Mouse (Mus musculus) retina, embryonic 14.5 days (tissue): ENCODE data around the gene Slit3.

Source experiments
- DNase-seq: peaks from one replicate; pipeline ENCODE4 v3.0.0-alpha.2; 2015; ENCODE audit warnings: low spot score

The Slit3 gene

DNA sequence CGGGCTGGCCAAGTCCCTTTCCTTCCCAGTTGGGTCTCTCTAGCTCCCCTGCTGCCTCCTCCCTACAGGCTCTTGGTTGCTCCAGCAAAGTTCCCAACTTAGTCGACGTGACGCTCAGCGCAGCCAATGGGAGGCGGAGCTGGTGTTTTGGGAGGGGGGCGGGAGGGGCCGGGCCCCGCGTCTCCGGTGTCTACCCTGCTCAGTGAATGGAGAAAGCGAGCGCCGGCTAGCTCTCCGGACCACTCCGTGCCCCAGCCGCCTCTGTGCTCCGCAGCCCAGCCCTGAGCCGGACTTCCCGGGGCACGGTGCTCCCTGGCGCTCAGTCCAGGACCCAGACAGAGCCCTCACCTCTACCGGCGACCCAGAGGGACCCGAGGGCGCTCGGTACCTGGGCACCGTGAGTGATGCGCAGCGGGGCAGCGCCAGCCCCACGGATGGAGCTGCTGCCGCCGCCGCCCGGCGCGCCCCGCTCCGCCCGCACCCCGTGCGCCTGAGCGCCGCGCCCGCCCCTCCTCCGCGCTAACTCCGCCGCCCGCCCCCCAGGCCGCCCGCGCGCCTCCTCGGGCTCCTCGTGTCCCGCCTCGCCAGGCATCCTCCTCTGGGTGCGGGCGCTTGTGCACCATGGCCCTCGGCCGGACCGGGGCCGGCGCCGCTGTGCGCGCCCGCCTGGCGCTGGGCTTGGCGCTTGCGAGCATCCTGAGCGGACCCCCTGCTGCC, at the start of gene Slit3:
Gene Slit3 (plus strand): TSS at position 331 of the 717 bp plus-strand sequence.
- peak; percentile 47 for DNase-seq

DNA sequence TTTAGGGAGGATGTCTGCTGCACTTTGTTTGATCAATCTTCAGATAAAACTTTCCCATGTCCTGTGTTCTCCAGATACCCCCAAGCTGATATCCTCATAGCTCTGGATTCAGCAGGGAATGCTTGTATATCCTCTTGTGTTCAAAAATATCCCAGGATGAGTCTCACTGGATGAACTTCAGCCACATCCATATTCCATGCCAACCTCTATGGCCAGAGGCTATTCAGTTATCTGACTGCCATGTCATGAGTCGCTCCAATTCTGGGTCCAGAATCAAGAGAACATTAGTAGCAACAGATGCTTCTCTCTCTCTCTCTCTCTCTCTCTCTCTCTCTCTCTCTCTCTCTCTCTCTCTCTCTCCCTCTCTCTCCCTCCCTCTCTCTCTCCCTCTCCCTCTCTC, 49.6 kb upstream of the Slit3 start:
- DNase-seq = no peak

DNA sequence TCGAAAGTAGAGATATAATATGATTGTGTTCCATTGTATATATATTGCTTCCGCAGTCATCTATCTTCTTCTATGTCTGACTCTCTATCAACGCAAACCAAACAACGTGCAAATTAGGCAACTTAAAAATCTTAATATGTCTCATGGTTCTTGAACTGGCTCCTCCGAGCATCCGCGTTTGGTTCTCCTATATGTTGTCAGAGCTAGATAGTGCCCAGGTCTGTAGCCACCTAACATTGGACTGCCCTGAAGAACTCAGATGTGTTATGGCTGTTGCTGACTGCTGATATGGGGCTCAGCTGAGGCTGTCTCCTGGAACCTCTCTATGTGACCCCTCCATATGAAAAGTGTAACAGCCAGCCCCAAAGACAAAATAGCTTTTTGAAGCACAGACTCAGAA, 45.6 kb upstream of the Slit3 start:
- no peak for DNase-seq

DNA sequence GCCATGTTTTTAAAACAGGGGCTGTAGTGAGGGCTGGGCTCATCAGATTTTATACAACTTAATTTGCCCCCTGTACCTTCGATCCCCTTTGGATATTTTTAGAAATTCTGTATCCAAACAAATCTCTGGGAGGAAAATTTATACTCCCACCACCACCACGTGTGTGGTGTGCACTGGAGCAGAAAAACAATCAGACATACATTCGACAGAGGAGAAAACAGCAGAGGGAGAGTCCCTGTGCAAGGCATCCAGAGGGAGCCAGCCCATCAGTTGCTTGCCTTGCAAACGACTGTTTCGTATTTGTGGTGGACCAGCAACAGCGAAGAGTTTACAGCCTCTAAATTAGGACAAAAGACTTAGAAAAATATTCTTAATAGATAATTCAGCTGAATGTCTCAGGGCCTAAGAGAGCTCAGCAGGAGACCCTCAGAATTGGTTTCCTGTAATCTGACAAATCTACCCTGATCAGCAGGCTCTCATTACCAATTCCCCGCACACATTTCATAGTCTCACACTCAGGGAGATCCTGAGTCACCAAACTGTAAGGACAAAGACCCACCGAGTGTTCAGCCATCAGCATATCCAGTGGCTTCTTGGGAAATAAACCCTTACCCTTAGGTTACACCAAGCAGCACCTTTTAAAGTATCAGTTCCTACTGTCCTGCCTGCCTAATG, 40.4 kb upstream of the Slit3 start:
- peak; percentile 32 for DNase-seq

DNA sequence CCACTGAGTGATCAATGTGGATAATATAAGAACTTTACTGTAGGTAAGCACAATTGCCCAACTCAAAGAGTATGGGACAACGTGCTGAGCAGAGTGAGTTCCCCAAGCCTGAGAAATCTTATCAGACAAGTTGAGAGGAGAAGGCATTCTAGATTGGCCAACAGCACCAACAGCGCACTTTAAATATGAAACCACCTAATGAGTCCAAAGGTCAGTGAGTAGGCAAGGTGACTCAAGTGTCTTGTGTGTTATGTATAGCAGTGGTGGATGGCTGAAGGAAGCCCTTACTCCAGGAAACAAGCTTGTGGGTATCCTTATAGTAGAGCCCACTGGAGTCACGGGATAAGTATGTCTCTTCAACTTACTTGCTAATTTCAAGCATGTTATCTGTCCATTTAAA, 38.7 kb upstream of the Slit3 start:
- DNase-seq = no peak

DNA sequence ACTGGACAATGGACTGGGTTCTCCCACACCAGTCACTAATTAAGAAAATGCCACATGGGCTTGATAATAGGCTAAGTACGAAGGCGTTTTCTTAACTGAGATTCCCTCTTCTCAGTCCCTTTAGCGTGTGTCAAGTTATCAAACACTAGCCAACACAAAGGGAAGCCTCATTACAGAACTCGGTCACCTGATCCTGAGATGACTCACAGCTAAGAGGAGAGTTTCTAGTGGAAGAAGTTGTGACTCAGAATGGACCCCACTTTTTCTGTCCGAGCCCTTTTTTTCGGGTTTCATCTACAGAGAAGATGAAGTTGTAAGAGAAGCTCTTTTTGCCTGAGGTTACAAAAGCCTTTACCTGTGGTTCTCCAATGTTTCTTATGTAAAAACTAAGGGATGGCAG, 38.0 kb upstream of the Slit3 start:
- no peak for DNase-seq

DNA sequence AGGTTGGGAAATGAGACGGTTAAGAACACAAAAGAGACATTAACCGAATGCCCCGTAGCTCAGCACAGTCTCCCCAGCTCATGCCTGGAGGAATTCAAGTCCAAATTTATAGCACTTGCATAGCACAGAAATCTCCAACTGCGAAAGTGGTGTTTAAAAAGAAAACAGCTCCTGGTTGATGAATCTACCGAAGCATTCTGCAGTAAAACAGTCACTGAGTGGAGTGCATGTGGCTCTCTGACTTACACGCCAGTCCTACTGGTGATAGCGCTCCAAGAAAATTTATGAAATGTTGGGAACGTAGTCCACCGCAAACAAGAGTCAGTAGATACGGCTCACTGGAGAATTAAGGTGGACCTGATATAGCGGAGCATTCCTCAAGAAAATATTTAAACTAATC, 35.7 kb upstream of the Slit3 start:
- DNase-seq = no peak

DNA sequence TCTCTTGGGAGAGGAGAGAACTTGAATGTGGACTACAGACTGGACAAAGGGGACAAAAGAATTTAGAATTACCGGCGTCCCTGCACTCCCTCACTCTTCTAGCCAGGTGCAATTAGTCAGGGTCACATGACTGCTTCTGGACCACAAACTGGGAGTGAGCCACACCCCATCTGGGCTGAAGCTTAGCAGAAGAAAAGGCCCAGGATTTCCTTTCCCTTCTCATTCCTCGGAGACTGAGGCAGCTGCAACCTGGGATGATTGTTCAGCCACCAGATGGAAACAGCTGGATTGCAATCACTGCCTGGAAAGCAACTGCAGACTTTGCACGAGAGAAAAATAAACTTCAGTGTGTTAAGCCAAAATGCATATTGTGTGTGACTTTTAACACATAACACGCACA, 35.0 kb upstream of the Slit3 start:
- no peak for DNase-seq

DNA sequence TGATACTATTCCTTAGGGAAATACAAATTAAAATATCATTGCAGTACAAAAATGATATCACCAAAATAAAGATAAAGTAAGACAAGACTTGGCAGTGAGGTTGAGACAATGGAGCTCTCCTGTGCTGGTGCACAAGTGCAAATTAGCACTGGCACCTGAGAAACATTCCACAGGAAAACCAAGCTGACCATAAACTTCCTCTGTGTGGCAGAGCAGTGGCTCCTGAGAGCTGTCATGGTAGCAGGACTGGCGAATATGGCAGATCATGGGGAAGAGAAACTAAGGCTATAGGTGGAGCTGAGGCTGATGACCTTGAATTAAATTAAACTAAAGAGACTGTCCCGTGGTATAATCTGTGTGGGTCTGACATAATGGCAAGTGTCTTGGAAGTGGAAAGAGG, 33.6 kb upstream of the Slit3 start:
- DNase-seq = no peak

DNA sequence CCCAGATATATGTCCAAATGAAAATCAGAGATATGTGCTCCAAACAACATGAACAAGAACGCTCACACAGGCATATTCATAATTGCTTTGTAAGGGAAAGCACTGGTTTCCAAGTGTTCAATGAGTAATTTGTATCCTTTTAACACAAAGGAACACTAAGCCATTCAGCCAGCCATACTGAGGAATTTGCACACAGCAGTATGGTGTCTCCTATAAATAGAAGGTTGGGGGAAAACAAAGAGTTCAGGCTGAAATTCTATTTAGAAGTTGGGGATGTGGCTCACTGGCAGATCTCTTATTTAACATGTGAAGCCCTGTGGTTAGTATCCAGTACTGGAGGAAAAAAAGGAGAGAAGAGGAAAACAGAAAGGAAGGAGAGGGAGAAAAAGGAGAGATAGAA, 32.9 kb upstream of the Slit3 start:
- no peak for DNase-seq

DNA sequence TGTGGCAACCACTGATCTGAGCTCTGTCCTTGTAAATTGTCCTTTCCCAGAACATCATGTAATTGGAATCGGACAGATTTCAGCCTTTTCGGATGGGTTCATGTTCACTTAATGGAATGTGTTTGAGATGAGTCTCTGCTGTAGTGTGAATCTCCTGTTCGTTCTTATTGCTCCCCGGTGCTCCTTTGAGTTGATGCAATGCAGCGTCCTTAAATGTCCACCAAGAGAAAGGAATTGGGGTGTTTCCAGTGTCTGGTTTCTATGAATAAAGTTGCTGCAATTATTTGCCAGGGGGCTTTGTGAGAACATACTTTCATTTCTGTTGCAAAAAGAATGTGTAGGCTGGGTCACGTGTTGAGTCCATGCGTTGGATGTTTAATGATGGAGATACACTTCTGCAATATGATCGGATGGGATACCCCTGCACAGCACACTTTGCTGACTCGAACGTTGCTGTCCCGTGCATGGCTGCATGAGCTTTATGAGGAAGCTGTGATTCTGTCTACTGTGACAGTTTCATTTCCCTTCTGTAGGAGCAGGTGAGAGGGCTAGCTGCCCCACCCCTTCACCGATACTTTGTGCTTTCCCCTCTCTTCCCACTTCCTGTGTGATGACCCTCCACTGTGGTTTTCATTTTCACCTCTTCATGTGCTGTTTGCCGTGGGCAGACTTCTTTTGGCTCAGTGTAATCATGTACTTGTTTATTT, 30.2 kb upstream of the Slit3 start:
- DNase-seq = no peak

DNA sequence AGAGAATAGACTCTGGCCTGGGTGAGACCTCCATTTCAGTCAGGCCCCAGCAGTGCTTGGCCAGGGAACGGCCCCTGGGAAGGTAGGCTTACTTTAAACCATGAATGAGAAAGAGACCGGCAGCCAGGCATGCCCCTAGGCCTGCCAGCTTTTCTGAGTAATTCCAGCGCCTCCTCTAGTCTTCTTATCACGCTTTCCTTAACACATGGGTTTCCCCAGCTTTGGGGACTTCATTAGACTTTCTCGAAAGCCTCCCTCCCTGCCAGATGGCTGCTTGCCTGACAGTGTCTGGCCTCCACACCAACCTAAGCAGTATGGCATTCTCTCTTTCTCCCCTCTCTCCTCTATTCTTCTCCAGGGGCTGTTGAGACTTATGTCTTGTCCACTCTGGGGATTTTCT, 24.5 kb upstream of the Slit3 start:
- no peak for DNase-seq

DNA sequence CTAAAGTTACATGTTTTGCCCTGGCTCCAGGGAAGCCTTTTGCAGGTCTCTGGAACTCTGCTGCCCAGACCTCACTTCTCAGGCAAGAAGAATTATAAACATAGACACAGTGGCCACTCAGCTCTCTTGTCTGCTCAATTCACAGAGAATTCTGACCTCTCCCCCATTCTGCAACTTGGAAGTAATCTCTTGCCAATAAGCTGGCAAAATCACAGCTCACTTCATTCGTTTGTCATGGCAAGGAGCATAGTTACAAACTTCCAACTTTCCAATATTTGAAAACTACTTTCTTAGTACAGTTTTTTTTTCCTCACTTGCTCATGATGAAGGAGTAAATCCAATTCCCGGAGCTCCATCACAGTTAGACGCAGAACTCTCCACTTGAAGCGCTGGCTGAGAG, 11.2 kb upstream of the Slit3 start:
- DNase-seq = no peak

DNA sequence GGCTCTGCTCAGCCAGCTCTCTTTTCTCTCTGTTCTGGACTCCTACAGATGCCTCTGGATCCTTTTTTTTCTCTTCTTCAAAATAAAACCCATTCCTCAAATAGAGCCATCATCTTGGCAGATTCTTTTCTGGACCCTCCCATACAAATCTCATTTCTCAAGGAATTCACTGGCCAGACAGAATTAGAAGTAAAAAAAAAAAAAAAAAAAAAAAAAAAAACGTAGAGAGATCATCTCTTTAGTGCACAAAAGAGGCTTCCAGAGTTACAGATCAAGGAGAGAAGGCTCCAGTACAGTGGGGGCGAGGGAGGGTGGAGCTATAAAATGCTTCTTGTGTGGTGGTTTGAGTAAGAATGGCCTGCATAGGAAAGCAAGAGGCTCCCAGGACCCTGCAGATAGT, 10.2 kb upstream of the Slit3 start:
- DNase-seq = no peak

DNA sequence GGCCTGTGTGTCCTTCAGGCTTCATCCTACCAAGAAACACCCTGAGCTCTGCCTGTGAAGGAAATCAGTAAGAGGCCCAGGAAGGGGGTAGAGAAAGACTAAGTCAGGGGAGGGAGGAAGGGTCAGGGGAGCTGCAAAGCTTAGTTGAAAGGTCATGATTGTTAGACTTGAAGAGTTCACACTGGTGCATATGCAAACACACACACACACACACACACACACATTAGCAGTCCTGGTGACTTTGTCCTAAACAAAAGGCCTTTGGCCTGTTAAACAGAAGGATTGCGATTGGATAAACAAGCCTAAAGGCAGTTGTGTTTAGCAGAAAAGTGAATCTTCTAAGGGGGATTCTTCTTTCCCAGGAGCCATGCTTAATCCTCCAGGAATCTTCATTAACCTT, 7.7 kb upstream of the Slit3 start:
- no peak for DNase-seq

DNA sequence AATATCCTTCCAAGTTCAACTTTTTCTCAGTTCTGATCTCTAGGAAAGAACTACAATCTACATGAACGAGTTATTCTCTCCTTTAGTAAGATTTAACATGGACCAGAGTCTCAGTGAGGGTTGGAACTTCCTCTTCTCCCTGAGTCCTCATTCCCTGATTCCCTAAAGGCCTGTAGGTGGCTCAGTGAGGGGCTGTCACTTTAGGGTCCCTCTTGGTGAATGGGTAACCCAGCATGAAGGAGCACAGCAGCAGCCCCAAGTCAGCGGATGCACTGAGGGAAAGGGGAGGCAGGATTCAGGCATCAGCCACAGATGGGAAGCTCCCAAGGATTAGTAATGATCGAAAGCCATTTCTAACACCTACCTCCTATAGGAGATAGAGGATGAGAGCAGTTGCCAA, 4.6 kb upstream of the Slit3 start:
- DNase-seq = no peak

DNA sequence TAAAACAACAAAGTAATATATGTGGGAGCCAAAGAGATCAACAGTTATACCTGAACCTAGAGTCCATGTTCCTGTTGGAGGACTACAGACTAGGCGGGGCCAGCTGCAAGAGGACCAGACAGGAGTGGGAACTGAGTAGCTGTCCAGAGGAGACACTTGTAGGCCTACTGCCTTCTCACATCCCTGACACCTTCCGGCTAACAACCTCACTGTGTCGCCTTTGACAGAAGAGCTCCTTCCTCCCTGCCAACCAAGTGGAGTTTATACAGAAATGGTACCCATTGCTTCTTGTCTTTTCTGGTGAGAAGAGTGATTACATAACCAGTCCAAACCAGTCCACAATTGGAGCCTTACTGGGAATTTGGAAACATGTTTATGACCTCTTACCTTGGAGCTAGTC, 3.2 kb upstream of the Slit3 start:
- DNase-seq = no peak

DNA sequence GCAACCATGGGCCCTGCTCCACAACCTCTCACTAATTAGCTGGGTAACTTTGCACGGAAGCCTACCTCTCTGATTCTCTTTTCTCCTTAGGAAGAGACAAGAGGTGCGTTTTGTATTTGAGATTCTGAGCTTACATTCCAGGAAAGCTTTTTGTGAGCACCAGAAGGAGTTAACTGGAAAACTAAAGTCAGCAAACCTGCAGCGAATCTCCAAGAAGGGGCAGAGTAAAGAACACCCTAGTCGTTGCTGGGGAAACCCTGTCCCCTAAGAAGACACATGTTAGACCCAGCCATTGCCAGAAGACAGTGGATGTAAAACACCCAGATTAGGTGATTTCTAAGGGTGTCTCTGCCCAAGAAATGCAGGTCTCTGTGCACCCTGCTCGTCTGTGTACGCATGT, 2.3 kb upstream of the Slit3 start:
- no peak for DNase-seq

DNA sequence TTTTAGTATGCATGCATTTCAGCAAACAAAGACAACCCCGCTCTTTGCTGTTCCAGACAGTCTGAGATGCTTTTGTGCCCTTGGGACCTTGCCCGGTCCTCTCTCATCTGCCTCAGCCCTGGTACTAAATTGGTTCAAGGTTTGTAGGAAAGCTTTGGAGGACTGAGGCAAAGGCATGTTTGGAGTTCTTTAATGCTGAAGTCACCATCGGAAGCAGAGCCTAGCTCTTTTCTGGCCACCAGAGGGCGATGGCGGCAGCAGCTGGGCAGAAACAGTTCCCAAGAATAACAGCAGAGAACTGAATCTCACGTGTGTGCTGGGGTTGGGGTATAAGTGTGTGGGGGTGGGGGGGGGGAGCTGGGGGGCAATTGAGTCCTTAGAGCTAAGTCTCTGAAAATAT, 1.7 kb upstream of the Slit3 start:
- DNase-seq = peak; percentile 80

DNA sequence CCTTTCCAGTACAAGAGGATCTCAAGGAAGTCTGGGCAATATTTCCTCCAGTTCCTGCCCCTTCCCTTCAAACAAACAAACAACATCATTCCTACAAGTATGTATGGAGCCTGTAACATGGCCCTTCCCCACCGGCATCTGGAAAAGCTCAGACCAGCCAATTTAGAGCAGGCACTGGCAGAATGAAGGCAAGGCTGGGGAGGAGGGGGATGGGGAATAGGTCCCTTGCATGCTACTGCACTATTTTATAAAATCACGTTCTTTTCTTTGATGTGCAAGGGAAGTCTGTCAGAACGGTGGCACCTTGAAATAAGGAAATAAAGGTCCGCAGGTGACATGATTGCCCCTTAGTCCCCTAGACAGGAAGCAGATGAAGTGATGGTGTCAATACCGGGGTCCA, 948 bp upstream of the Slit3 start:
- DNase-seq = no peak

DNA sequence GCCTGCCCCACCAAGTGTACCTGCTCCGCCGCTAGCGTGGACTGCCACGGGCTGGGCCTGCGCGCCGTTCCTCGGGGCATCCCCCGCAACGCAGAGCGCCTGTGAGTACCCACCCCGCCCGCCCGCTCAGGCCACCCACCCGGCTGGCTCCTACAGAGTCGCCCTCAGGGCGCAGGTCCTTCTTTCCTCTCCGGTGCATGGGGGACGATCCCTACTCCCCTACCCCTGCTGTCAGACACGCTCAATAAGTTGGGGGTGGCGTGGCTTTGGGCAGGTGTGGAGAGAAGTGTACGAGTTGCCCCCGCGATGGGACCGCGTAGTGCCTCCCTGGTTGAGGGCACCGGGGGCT, 561 bp downstream of the Slit3 start:
- DNase-seq = no peak

DNA sequence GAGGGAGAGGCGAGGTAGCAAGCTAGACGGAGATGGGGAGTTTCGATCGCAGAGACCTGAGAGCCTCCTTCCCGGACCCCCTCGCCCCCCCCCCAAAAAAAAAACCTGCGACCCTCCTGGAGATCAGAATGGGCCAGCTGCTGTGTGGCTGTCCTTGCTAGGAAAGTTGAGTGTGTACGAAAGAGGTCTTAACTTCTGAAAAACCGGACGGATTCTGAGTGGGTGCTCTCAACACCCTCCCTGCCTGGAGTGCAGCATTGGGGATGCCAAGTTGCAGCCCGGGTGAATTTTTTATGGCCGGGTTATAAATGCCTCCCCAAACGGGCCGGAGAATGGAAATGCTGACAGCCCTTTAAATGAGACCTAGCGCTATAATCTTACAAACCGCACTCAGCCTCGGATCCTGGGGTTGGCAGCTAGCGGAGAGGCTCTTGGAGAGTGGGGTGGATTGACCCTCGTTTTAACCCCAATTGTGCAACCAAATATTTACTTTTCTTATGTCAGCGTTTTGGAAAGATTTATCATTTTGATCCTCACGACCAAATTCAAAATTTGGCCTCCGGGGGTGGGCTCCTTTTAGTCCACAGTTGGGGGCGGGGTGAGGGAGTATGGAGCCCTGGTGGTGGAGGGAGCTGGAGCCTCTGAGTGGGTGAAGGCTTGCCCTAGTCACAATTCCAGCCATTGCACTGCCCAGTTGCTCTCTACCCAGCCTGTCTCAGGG, 1.2 kb downstream of the Slit3 start:
- DNase-seq = no peak
